Comparison of ENCODE assay signal across 9 mouse cellular contexts in the genomic region with DNA sequence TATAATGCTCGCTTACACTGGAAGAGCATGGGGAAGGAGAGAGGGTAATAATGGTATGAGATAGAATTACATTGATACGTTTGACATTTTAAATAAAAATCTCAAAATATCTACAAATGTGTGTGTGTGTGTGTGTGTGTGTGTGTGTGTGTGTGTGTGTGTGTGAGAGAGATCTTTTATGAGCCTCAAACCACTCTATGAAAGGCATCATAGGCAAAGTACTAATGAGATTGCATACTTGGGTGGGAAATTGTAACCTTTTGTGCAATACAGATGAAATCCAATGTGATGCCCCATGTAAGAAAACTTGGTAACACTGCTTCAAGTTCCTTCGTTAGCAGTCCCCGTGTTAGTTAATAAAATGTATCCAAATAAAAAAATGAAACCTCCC. TPM values are rescaled to one million over a fixed set of nuclear protein-coding genes. Genes with fewer than 3 reads are reported as not detected.
DNase-seq lines count a peak whose midpoint lies in the region; ATAC-seq and TF ChIP-seq lines count a peak whose summit lies in the region.
"Had no signal": no experiment of that assay in that cellular context is flagged by ENCODE, and none has a peak within 500 bp of the region (broad histone marks: within the 10 kb centered on the region; RNA-seq: fewer than 3 reads in every experiment).

No protein-coding gene starts in this region.

- no peaks in the 10 kb centered on the region for H3K9me3 ChIP-seq in embryonic facial prominence, embryonic 10.5 days
- H3K9me3 ChIP-seq in hindbrain, postnatal 0 days (ENCODE audit: low read length), result no peaks in the 10 kb centered on the region

- WGBS in liver, adult 2 months, result 26% methylated on average over 4 of the region's 4 CpGs
- 36% methylated on average over 4 of the region's 4 CpGs for WGBS in embryonic facial prominence, embryonic 10.5 days
- 36% methylated on average over 4 of the region's 4 CpGs for WGBS in hindbrain, postnatal 0 days

- no peak overlapping the region for H3K9ac ChIP-seq in liver, adult 2 months (ENCODE audit: low read depth, low read length)
- peak overlapping the region; percentile 78 for H3K9ac ChIP-seq in hindbrain, postnatal 0 days (replicated peaks; ENCODE audit: low read length)

- TF ChIP-seq CTCF in liver, adult 2 months (IDR thresholded peaks at IDR 0.05; ENCODE audit: low read depth, low read length), result no peak
- no peak for TF ChIP-seq CTCF in hindbrain, postnatal 0 days (IDR thresholded peaks at IDR 0.05; ENCODE audit: low read depth)

- peak overlapping the region; percentile 62 for H3K4me3 ChIP-seq in liver, adult 2 months (ENCODE audit: insufficient read depth, low read depth, low read length)
- H3K4me3 ChIP-seq in embryonic facial prominence, embryonic 10.5 days, result peak overlapping the region; percentile 87
- peak overlapping the region; percentile 86 for H3K4me3 ChIP-seq in hindbrain, postnatal 0 days (ENCODE audit: low read length)
- peak overlapping the region; percentile 96 for H3K4me3 ChIP-seq in myocyte

- peaks cover 3% of the 10 kb centered on the region; the same call in 1 of the 2 replicates for H3K79me2 ChIP-seq in liver, adult 2 months (ENCODE audit: control insufficient read depth, insufficient read depth, low read length)
- peaks cover 40% of the 10 kb centered on the region for H3K79me2 ChIP-seq in myocyte (ENCODE audit: control insufficient read depth, insufficient read depth)

- peak overlapping the region; percentile 10 for H3ac ChIP-seq in myocyte (ENCODE audit: control insufficient read depth, insufficient read length)

- no peaks in the 10 kb centered on the region for H3K27me3 ChIP-seq in liver, adult 2 months (ENCODE audit: control insufficient read depth, insufficient read depth, low read length)
- no peaks in the 10 kb centered on the region for H3K27me3 ChIP-seq in embryonic facial prominence, embryonic 10.5 days (replicated peaks; ENCODE audit: low read depth, poor library complexity, severe bottlenecking)
- H3K27me3 ChIP-seq in hindbrain, postnatal 0 days (ENCODE audit: insufficient read depth, low read length), result no peaks in the 10 kb centered on the region
- H3K27me3 ChIP-seq in myocyte (ENCODE audit: control insufficient read depth, insufficient read depth, insufficient read length), result no peaks in the 10 kb centered on the region

- no peak overlapping the region for H3K27ac ChIP-seq in liver, adult 2 months (replicated peaks; ENCODE audit: insufficient read depth, low read depth, low read length)
- peak overlapping the region; percentile 81 for H3K27ac ChIP-seq in embryonic facial prominence, embryonic 10.5 days (replicated peaks)
- peak overlapping the region; percentile 87 for H3K27ac ChIP-seq in hindbrain, postnatal 0 days

- ATAC-seq in hindbrain, postnatal 0 days, result peak; percentile 62
- ATAC-seq in megakaryocyte progenitor cell, adult 5-6 weeks (replicated peaks; ENCODE audit: poor library complexity), result no peak

- TF ChIP-seq POLR2A in liver, adult 2 months (IDR thresholded peaks at IDR 0.05; ENCODE audit: extremely low read depth, insufficient read depth, low read length), result no peak
- no peak for TF ChIP-seq POLR2A in myocyte (IDR thresholded peaks at IDR 0.05; ENCODE audit: insufficient read length, low read depth)

- peak overlapping the region; percentile 62 for H3K4me2 ChIP-seq in hindbrain, postnatal 0 days (ENCODE audit: low read depth, low read length)
- H3K4me2 ChIP-seq in myocyte (ENCODE audit: low read depth), result peak overlapping the region; percentile 86

- no peak for DNase-seq in liver, adult 2 months (ENCODE audit: extremely low read depth, low read depth, low spot score)
- no peak for DNase-seq in liver
- DNase-seq in embryonic facial prominence, embryonic 10.5 days (ENCODE audit: low spot score), result no peak
- peak; percentile 3 for DNase-seq in hindbrain, postnatal 0 days (ENCODE audit: low spot score)
- no peak for DNase-seq in T-cell, adult 2 months (ENCODE audit: low spot score)
- no peak for DNase-seq in thymus, adult 18-20 months

- H3K4me1 ChIP-seq in liver, adult 2 months (ENCODE audit: control insufficient read depth, insufficient read depth, low read length), result peaks cover 10% of the 10 kb centered on the region
- peaks cover 16% of the 10 kb centered on the region for H3K4me1 ChIP-seq in embryonic facial prominence, embryonic 10.5 days
- 0 out of 2 replicates have a peak, but pooled peaks cover 8% of the 10 kb centered on the region for H3K4me1 ChIP-seq in hindbrain, postnatal 0 days (ENCODE audit: insufficient read depth, low read length)

- H3K36me3 ChIP-seq in liver, adult 2 months (ENCODE audit: control insufficient read depth, insufficient read depth, low read length), result no peaks in the 10 kb centered on the region
- H3K36me3 ChIP-seq in embryonic facial prominence, embryonic 10.5 days (replicated peaks), result no peaks in the 10 kb centered on the region
- no peaks in the 10 kb centered on the region for H3K36me3 ChIP-seq in hindbrain, postnatal 0 days (ENCODE audit: insufficient read depth, low read length)
- H3K36me3 ChIP-seq in myocyte (ENCODE audit: control insufficient read depth, insufficient read depth), result no peaks in the 10 kb centered on the region

TF ChIP-seq in myocyte, 11 proteins besides CTCF, POLR2A, EP300 and RAD21:
- TF ChIP-seq TCF12 (IDR thresholded peaks at IDR 0.05; ENCODE audit: insufficient read depth, poor library complexity, severe bottlenecking), result no peak
- no peak for TF ChIP-seq MYOD1 (IDR thresholded peaks at IDR 0.05; ENCODE audit: control insufficient read depth in 1 of 3, insufficient read length in 2 of 3, low read depth in 2 of 3)
- TF ChIP-seq MYOG (IDR thresholded peaks at IDR 0.05; ENCODE audit: control insufficient read depth in 1 of 3, insufficient read depth in 1 of 3, insufficient read length in 2 of 3, low read depth in 2 of 3), result no peak
- no peak for TF ChIP-seq SRF (IDR thresholded peaks at IDR 0.05; ENCODE audit: control insufficient read depth, insufficient read length, low read depth)
- no peak for TF ChIP-seq POLR2AphosphoS2 (IDR thresholded peaks at IDR 0.05; ENCODE audit: insufficient read length, low read depth)
- TF ChIP-seq USF1 (IDR thresholded peaks at IDR 0.05; ENCODE audit: low read depth), result no peak
- TF ChIP-seq REST (IDR thresholded peaks at IDR 0.05; ENCODE audit: insufficient read depth, insufficient read length), result no peak
- TF ChIP-seq MAX (IDR thresholded peaks at IDR 0.05; ENCODE audit: low read depth), result no peak
- TF ChIP-seq E2F4 (IDR thresholded peaks at IDR 0.05; ENCODE audit: insufficient read depth), result no peak
- TF ChIP-seq TCF3 (IDR thresholded peaks at IDR 0.05; ENCODE audit: insufficient read length, low read depth), result no peak
- TF ChIP-seq CEBPB (IDR thresholded peaks at IDR 0.05; ENCODE audit: insufficient read depth, poor library complexity, severe bottlenecking), result no peak

RNA-seq across cellular contexts. Expression of a gene that starts 0.3 kb away (rescaled TPM):
- 40.4 and 55.0 TPM in 2 replicates for total RNA-seq in liver, adult 2 months (2014; rRNA removed)
- 32.3 and 32.6 TPM in 2 replicates for polyA plus RNA-seq in liver, adult 2 months (2012; rRNA removed)
- 35.3 and 35.9 TPM in 2 replicates for polyA plus RNA-seq in embryonic facial prominence, embryonic 10.5 days (2016; fragmentation: Nextera tagmentation; extraction: Ambion mirVana)
- 13.4 and 17.5 TPM in 2 replicates for total RNA-seq in hindbrain, postnatal 0 days (2014; rRNA removed)
- polyA plus RNA-seq in hindbrain, postnatal 0 days (2015; fragmentation: Nextera tagmentation; extraction: Ambion mirVana), result 19.8 and 24.8 TPM in 2 replicates
- polyA plus RNA-seq in myocyte (2012; fragmentation: generic; extraction: Trizol), result 10.0 TPM
- 25.6 and 34.4 TPM in 2 replicates for total RNA-seq in megakaryocyte progenitor cell, adult 5-6 weeks (2015)
- total RNA-seq in megakaryocyte progenitor cell, adult 5-6 weeks (2017), result 41.9 and 54.8 TPM in 2 replicates

RNA-seq across cellular contexts. Expression of a gene that starts 0.3 kb away (rescaled TPM):
- total RNA-seq in liver, adult 2 months (2014; rRNA removed), result 5.8 and 6.2 TPM in 2 replicates
- 13.9 and 18.6 TPM in 2 replicates for polyA plus RNA-seq in liver, adult 2 months (2012; rRNA removed)
- polyA plus RNA-seq in embryonic facial prominence, embryonic 10.5 days (2016; fragmentation: Nextera tagmentation; extraction: Ambion mirVana), result 29.8 and 32.3 TPM in 2 replicates
- total RNA-seq in hindbrain, postnatal 0 days (2014; rRNA removed), result 23.0 and 45.1 TPM in 2 replicates
- 43.6 and 49.4 TPM in 2 replicates for polyA plus RNA-seq in hindbrain, postnatal 0 days (2015; fragmentation: Nextera tagmentation; extraction: Ambion mirVana)
- polyA plus RNA-seq in myocyte (2012; fragmentation: generic; extraction: Trizol), result 32.0 TPM
- 9.0 and 12.4 TPM in 2 replicates for total RNA-seq in megakaryocyte progenitor cell, adult 5-6 weeks (2015)
- total RNA-seq in megakaryocyte progenitor cell, adult 5-6 weeks (2017), result 44.8 and 52.5 TPM in 2 replicates

RNA-seq across cellular contexts. Expression of a gene that starts 35.2 kb away (rescaled TPM):
- total RNA-seq in liver, adult 2 months (2014; rRNA removed), result 0.09 and 0.13 TPM in 2 replicates
- 0.02 TPM in 1 of 2 replicates, not detected in the other for polyA plus RNA-seq in liver, adult 2 months (2012; rRNA removed)
- polyA plus RNA-seq in embryonic facial prominence, embryonic 10.5 days (2016; fragmentation: Nextera tagmentation; extraction: Ambion mirVana), result 0.36 and 0.41 TPM in 2 replicates
- 0.11 and 0.73 TPM in 2 replicates for total RNA-seq in hindbrain, postnatal 0 days (2014; rRNA removed)
- polyA plus RNA-seq in hindbrain, postnatal 0 days (2015; fragmentation: Nextera tagmentation; extraction: Ambion mirVana), result 0.51 and 0.54 TPM in 2 replicates
- 0.06 TPM for polyA plus RNA-seq in myocyte (2012; fragmentation: generic; extraction: Trizol)
- total RNA-seq in megakaryocyte progenitor cell, adult 5-6 weeks (2015), result 0.20 TPM in 1 of 2 replicates, not detected in the other
- total RNA-seq in megakaryocyte progenitor cell, adult 5-6 weeks (2017), result not detected in 2 replicates
- total RNA-seq: adrenal gland, adult 2 months had no signal
- polyA plus RNA-seq: adrenal gland, adult 2 months had no signal

RNA-seq across cellular contexts. Expression of a gene that starts 48.1 kb away (rescaled TPM):
- 98.8 and 106 TPM in 2 replicates for total RNA-seq in liver, adult 2 months (2014; rRNA removed)
- 101 and 114 TPM in 2 replicates for polyA plus RNA-seq in liver, adult 2 months (2012; rRNA removed)
- polyA plus RNA-seq in embryonic facial prominence, embryonic 10.5 days (2016; fragmentation: Nextera tagmentation; extraction: Ambion mirVana), result 103 and 107 TPM in 2 replicates
- total RNA-seq in hindbrain, postnatal 0 days (2014; rRNA removed), result 56.8 and 77.4 TPM in 2 replicates
- polyA plus RNA-seq in hindbrain, postnatal 0 days (2015; fragmentation: Nextera tagmentation; extraction: Ambion mirVana), result 131 and 140 TPM in 2 replicates
- polyA plus RNA-seq in myocyte (2012; fragmentation: generic; extraction: Trizol), result 92.6 TPM
- total RNA-seq in megakaryocyte progenitor cell, adult 5-6 weeks (2015), result 134 and 141 TPM in 2 replicates
- total RNA-seq in megakaryocyte progenitor cell, adult 5-6 weeks (2017), result 82.5 and 97.2 TPM in 2 replicates
